8 mouse cellular contexts compared by ENCODE assay signal in genomic region chr2:90474593-90475405, GRCm38 (mm10).
DNase-seq lines count a peak whose midpoint lies in the region; ATAC-seq and TF ChIP-seq lines count a peak whose summit lies in the region.

No protein-coding gene starts in this region.

- H3K4me2 ChIP-seq in heart, embryonic 13.5 days: peak overlapping the region; percentile 77
- H3K4me2 ChIP-seq in kidney, postnatal 0 days (ENCODE audit: low read length): peak overlapping the region; percentile 46
- H3K4me2 ChIP-seq in myocyte (ENCODE audit: low read depth): peak overlapping the region; percentile 80

- TF ChIP-seq CTCF in kidney, postnatal 0 days (IDR thresholded peaks at IDR 0.05; ENCODE audit: low read depth): peak; percentile 94
- TF ChIP-seq CTCF in liver, adult 2 months (IDR thresholded peaks at IDR 0.05; ENCODE audit: low read depth, low read length): peak; percentile 62

- H3K27me3 ChIP-seq in heart, embryonic 13.5 days (replicated peaks): 0 out of 2 replicates have a peak, but pooled peaks cover 2% of the 10 kb centered on the region
- no peaks in the 10 kb centered on the region for H3K27me3 ChIP-seq in kidney, postnatal 0 days (ENCODE audit: insufficient read depth, low read length)
- H3K27me3 ChIP-seq in liver, adult 2 months (ENCODE audit: control insufficient read depth, insufficient read depth, low read length): no peaks in the 10 kb centered on the region
- no peaks in the 10 kb centered on the region for H3K27me3 ChIP-seq in myocyte (ENCODE audit: control insufficient read depth, insufficient read depth, insufficient read length)

- no peak overlapping the region for H3ac ChIP-seq in myocyte (ENCODE audit: control insufficient read depth, insufficient read length)

- H3K4me3 ChIP-seq in brown adipose tissue, adult 24 weeks (ENCODE audit: insufficient read depth, low read depth, low read length): peak overlapping the region; percentile 47
- peak overlapping the region; percentile 47 for H3K4me3 ChIP-seq in heart, embryonic 13.5 days
- H3K4me3 ChIP-seq in kidney, postnatal 0 days (replicated peaks; ENCODE audit: low read depth, low read length): no peak overlapping the region
- peak overlapping the region; percentile 16; the same call in 1 of the 2 replicates for H3K4me3 ChIP-seq in liver, adult 2 months (ENCODE audit: insufficient read depth, low read depth, low read length)
- H3K4me3 ChIP-seq in myocyte: no peak overlapping the region

- no peak for TF ChIP-seq POLR2A in liver, adult 2 months (IDR thresholded peaks at IDR 0.05; ENCODE audit: extremely low read depth, insufficient read depth, low read length)
- TF ChIP-seq POLR2A in myocyte (IDR thresholded peaks at IDR 0.05; ENCODE audit: insufficient read length, low read depth): no peak

- H3K27ac ChIP-seq in brown adipose tissue, adult 24 weeks (replicated peaks; ENCODE audit: low read depth, low read length): no peak overlapping the region
- no peak overlapping the region for H3K27ac ChIP-seq in heart, embryonic 13.5 days (replicated peaks)
- H3K27ac ChIP-seq in kidney, postnatal 0 days: peak overlapping the region; percentile 80
- peak overlapping the region; percentile 52 for H3K27ac ChIP-seq in liver, adult 2 months (replicated peaks; ENCODE audit: insufficient read depth, low read depth, low read length)

- peak; percentile 79 for ATAC-seq in erythroid progenitor cell, adult 5-6 weeks (replicated peaks; ENCODE audit: low FRiP score, poor library complexity, severe bottlenecking)
- no peak; the same call in 1 of the 2 replicates for ATAC-seq in heart, embryonic 13.5 days (ENCODE audit: extremely low read depth, insufficient number of reproducible peaks, low FRiP score, low TSS enrichment)
- peak; percentile 95 for ATAC-seq in kidney, postnatal 0 days (replicated peaks; ENCODE audit: low FRiP score, low read depth)

- H3K9me3 ChIP-seq in heart, embryonic 13.5 days: no peaks in the 10 kb centered on the region
- no peaks in the 10 kb centered on the region for H3K9me3 ChIP-seq in kidney, postnatal 0 days (replicated peaks; ENCODE audit: low read length)

- WGBS in heart, embryonic 13.5 days: 4% methylated on average over 11 of the region's 11 CpGs
- 3% methylated on average over 11 of the region's 11 CpGs for WGBS in kidney, postnatal 0 days
- 2% methylated on average over 11 of the region's 11 CpGs for WGBS in liver, adult 2 months

- H3K4me1 ChIP-seq in brown adipose tissue, adult 24 weeks (ENCODE audit: control insufficient read depth, insufficient read depth, insufficient read length, low read length): no peaks in the 10 kb centered on the region
- peaks cover 27% of the 10 kb centered on the region for H3K4me1 ChIP-seq in heart, embryonic 13.5 days
- peaks cover 5% of the 10 kb centered on the region; the same call in 1 of the 2 replicates for H3K4me1 ChIP-seq in kidney, postnatal 0 days (replicated peaks; ENCODE audit: insufficient read depth, low read length)
- peaks cover 8% of the 10 kb centered on the region; the same call in 1 of the 2 replicates for H3K4me1 ChIP-seq in liver, adult 2 months (ENCODE audit: control insufficient read depth, insufficient read depth, low read length)

- H3K36me3 ChIP-seq in heart, embryonic 13.5 days: no peaks in the 10 kb centered on the region
- no peaks in the 10 kb centered on the region for H3K36me3 ChIP-seq in kidney, postnatal 0 days (ENCODE audit: insufficient read depth, low read length)
- no peaks in the 10 kb centered on the region for H3K36me3 ChIP-seq in liver, adult 2 months (ENCODE audit: control insufficient read depth, insufficient read depth, low read length)
- no peaks in the 10 kb centered on the region for H3K36me3 ChIP-seq in myocyte (ENCODE audit: control insufficient read depth, insufficient read depth)

- DNase-seq in CD8-positive naive resting alpha-beta T cell, adult 2 months (ENCODE audit: low read depth in 2 of 2, low spot score in 2 of 2): peak; percentile 82 to 87
- peak; percentile 95 for DNase-seq in kidney, postnatal 0 days (ENCODE audit: low spot score)
- peak; percentile 89 for DNase-seq in liver, adult 2 months (ENCODE audit: extremely low read depth, low read depth, low spot score)
- peak; percentile 86 to 94 for DNase-seq in spleen, postnatal 4 days (ENCODE audit: low spot score in 2 of 2)

- peak overlapping the region; percentile 78 for H3K9ac ChIP-seq in heart, embryonic 13.5 days
- no peak overlapping the region for H3K9ac ChIP-seq in kidney, postnatal 0 days (ENCODE audit: low read depth, low read length)
- H3K9ac ChIP-seq in liver, adult 2 months (ENCODE audit: low read depth, low read length): peak overlapping the region; percentile 42; the same call in 1 of the 2 replicates

- H3K79me2 ChIP-seq in liver, adult 2 months (ENCODE audit: control insufficient read depth, insufficient read depth, low read length): peaks cover 4% of the 10 kb centered on the region
- no peaks in the 10 kb centered on the region for H3K79me2 ChIP-seq in myocyte (ENCODE audit: control insufficient read depth, insufficient read depth)

TF ChIP-seq in myocyte, 11 proteins besides CTCF, POLR2A, EP300 and RAD21:
- TF ChIP-seq TCF12 (IDR thresholded peaks at IDR 0.05; ENCODE audit: insufficient read depth, poor library complexity, severe bottlenecking): no peak
- TF ChIP-seq POLR2AphosphoS2 (IDR thresholded peaks at IDR 0.05; ENCODE audit: insufficient read length, low read depth): no peak
- no peak for TF ChIP-seq MYOG (IDR thresholded peaks at IDR 0.05; ENCODE audit: control insufficient read depth in 1 of 3, insufficient read depth in 1 of 3, insufficient read length in 2 of 3, low read depth in 2 of 3)
- no peak for TF ChIP-seq TCF3 (IDR thresholded peaks at IDR 0.05; ENCODE audit: insufficient read length, low read depth)
- no peak for TF ChIP-seq REST (IDR thresholded peaks at IDR 0.05; ENCODE audit: insufficient read depth, insufficient read length)
- no peak for TF ChIP-seq E2F4 (IDR thresholded peaks at IDR 0.05; ENCODE audit: insufficient read depth)
- no peak for TF ChIP-seq SRF (IDR thresholded peaks at IDR 0.05; ENCODE audit: control insufficient read depth, insufficient read length, low read depth)
- TF ChIP-seq CEBPB (IDR thresholded peaks at IDR 0.05; ENCODE audit: insufficient read depth, poor library complexity, severe bottlenecking): no peak
- no peak for TF ChIP-seq USF1 (IDR thresholded peaks at IDR 0.05; ENCODE audit: low read depth)
- no peak for TF ChIP-seq MYOD1 (IDR thresholded peaks at IDR 0.05; ENCODE audit: control insufficient read depth in 1 of 3, insufficient read length in 2 of 3, low read depth in 2 of 3)
- TF ChIP-seq MAX (IDR thresholded peaks at IDR 0.05; ENCODE audit: low read depth): no peak

Comparison
In these comparisons a context has a peak if more than half of its experiments do, and no peak if none do; other contexts are left out.
1. H3K27ac ChIP-seq: peak in kidney, postnatal 0 days (single experiment) and liver, adult 2 months (single experiment); none in brown adipose tissue, adult 24 weeks (single experiment) and heart, embryonic 13.5 days (single experiment).
2. H3K4me3 ChIP-seq: peak in brown adipose tissue, adult 24 weeks (single experiment), heart, embryonic 13.5 days (single experiment) and liver, adult 2 months (single experiment); none in kidney, postnatal 0 days (single experiment) and myocyte (single experiment).
3. Peak in every context shown above with its lines, with median percentiles within 50 percentile points of each other: DNase-seq and H3K4me2 ChIP-seq.